In the genomic region with DNA sequence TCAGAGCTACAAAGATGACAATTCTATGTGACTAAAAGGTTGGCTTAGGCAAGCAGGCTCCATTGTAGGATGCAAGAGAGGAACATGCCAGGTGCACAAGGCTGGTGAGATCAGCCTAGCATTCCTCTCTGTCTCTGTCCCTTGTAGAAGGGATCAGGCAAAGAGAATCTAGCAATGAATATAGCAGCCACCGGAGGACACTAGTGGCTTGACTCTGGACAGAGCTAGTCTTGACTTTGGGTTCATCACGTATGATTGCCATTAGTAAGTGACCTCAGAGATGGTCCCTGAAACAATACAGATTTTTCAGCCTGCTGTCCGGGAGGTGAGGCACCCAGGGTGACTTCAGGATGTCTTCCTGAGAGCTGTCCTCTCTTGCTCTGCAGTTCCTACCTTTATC, we compare ENCODE assay signal across 31 mouse cellular contexts. TPM values are rescaled to one million over a fixed set of nuclear protein-coding genes. Genes with fewer than 3 reads are reported as not detected.
A peak's percentile ranks its signal among the peaks of the same experiment; 100 is the strongest.
DNase-seq lines count a peak whose midpoint lies in the region; ATAC-seq and TF ChIP-seq lines count a peak whose summit lies in the region.
"Had no signal": no experiment of that assay in that cellular context is flagged by ENCODE, and none has a peak within 500 bp of the region (broad histone marks: within the 10 kb centered on the region; RNA-seq: fewer than 3 reads in every experiment).

No protein-coding gene starts in this region.

- no peak overlapping the region for H3K4me3 ChIP-seq in forebrain, postnatal 0 days (ENCODE audit: low read depth, low read length)
- no peak overlapping the region for H3K4me3 ChIP-seq in forebrain, embryonic 11.5 days (ENCODE audit: low read depth, low read length)
- no peak overlapping the region for H3K4me3 ChIP-seq in kidney, postnatal 0 days (replicated peaks; ENCODE audit: low read depth, low read length)
- H3K4me3 ChIP-seq: embryonic facial prominence, embryonic 10.5 days; embryonic facial prominence, embryonic 15.5 days; forebrain, embryonic 13.5 days; heart, embryonic 10.5 days; limb, embryonic 13.5 days; liver, embryonic 13.5 days; midbrain, embryonic 12.5 days; neural tube, embryonic 15.5 days; stomach, embryonic 15.5 days had no signal

- H3K9me3 ChIP-seq in forebrain, postnatal 0 days (ENCODE audit: low read length), result no peaks in the 10 kb centered on the region
- no peaks in the 10 kb centered on the region for H3K9me3 ChIP-seq in forebrain, embryonic 11.5 days (ENCODE audit: control insufficient read depth, low read length)
- H3K9me3 ChIP-seq in kidney, postnatal 0 days (replicated peaks; ENCODE audit: low read length), result no peaks in the 10 kb centered on the region
- H3K9me3 ChIP-seq: embryonic facial prominence, embryonic 10.5 days; embryonic facial prominence, embryonic 15.5 days; forebrain, embryonic 13.5 days; heart, embryonic 10.5 days; limb, embryonic 13.5 days; liver, embryonic 13.5 days; midbrain, embryonic 12.5 days; neural tube, embryonic 15.5 days; stomach, embryonic 15.5 days had no signal

- H3K27me3 ChIP-seq in forebrain, postnatal 0 days (ENCODE audit: insufficient read depth, low read length), result no peaks in the 10 kb centered on the region
- no peaks in the 10 kb centered on the region for H3K27me3 ChIP-seq in forebrain, embryonic 11.5 days (ENCODE audit: control insufficient read depth, insufficient read depth, low read length)
- no peaks in the 10 kb centered on the region for H3K27me3 ChIP-seq in kidney, postnatal 0 days (ENCODE audit: insufficient read depth, low read length)
- H3K27me3 ChIP-seq: embryonic facial prominence, embryonic 15.5 days; forebrain, embryonic 13.5 days; limb, embryonic 13.5 days; midbrain, embryonic 12.5 days; neural tube, embryonic 15.5 days; stomach, embryonic 15.5 days had no signal

- no peak overlapping the region for H3K27ac ChIP-seq in forebrain, postnatal 0 days (ENCODE audit: low read depth, low read length)
- H3K27ac ChIP-seq in forebrain, embryonic 11.5 days (ENCODE audit: low read depth, low read length), result no peak overlapping the region
- no peak overlapping the region for H3K27ac ChIP-seq in kidney, postnatal 0 days
- H3K27ac ChIP-seq: embryonic facial prominence, embryonic 10.5 days; embryonic facial prominence, embryonic 15.5 days; forebrain, embryonic 13.5 days; heart, embryonic 10.5 days; hindbrain, embryonic 14.5 days; limb, embryonic 13.5 days; liver, embryonic 13.5 days; midbrain, embryonic 12.5 days; neural tube, embryonic 15.5 days; stomach, embryonic 15.5 days had no signal

- WGBS in forebrain, postnatal 0 days, result 90% methylated on average over 3 of the region's 3 CpGs
- 86% methylated on average over 3 of the region's 3 CpGs for WGBS in forebrain, embryonic 11.5 days
- WGBS in kidney, postnatal 0 days, result 84% methylated on average over 3 of the region's 3 CpGs

- ATAC-seq in forebrain, postnatal 0 days, result no peak
- no peak for ATAC-seq in forebrain, embryonic 11.5 days (replicated peaks; ENCODE audit: low FRiP score)
- ATAC-seq in kidney, postnatal 0 days (replicated peaks; ENCODE audit: low FRiP score, low read depth), result no peak
- ATAC-seq in monocyte, adult 5-6 weeks (replicated peaks; ENCODE audit: insufficient number of reproducible peaks, low FRiP score, low TSS enrichment, poor library complexity, severe bottlenecking), result no peak
- ATAC-seq: activated CD4-positive, CD25-positive, alpha-beta regulatory T cell, adult 4 months; CD4-positive, CD25-positive, alpha-beta regulatory T cell, adult 4 months; forebrain, embryonic 13.5 days had no signal

- no peak overlapping the region for H3K9ac ChIP-seq in forebrain, postnatal 0 days
- no peak overlapping the region for H3K9ac ChIP-seq in forebrain, embryonic 11.5 days (ENCODE audit: low read length)
- no peak overlapping the region for H3K9ac ChIP-seq in kidney, postnatal 0 days (ENCODE audit: low read depth, low read length)
- H3K9ac ChIP-seq: embryonic facial prominence, embryonic 15.5 days; forebrain, embryonic 13.5 days; hindbrain, embryonic 14.5 days; liver, embryonic 13.5 days; lung, embryonic 14.5 days; midbrain, embryonic 12.5 days; neural tube, embryonic 15.5 days; stomach, embryonic 15.5 days had no signal

- no peaks in the 10 kb centered on the region for H3K4me1 ChIP-seq in forebrain, postnatal 0 days (ENCODE audit: insufficient read depth)
- H3K4me1 ChIP-seq in forebrain, embryonic 11.5 days (replicated peaks; ENCODE audit: control insufficient read depth, insufficient read depth, low read length), result no peaks in the 10 kb centered on the region
- H3K4me1 ChIP-seq in kidney, postnatal 0 days (replicated peaks; ENCODE audit: insufficient read depth, low read length), result no peaks in the 10 kb centered on the region
- H3K4me1 ChIP-seq: embryonic facial prominence, embryonic 10.5 days; embryonic facial prominence, embryonic 15.5 days; forebrain, embryonic 13.5 days; heart, embryonic 10.5 days; limb, embryonic 13.5 days; liver, embryonic 13.5 days; midbrain, embryonic 12.5 days; neural tube, embryonic 15.5 days; stomach, embryonic 15.5 days had no signal

- H3K4me2 ChIP-seq in forebrain, postnatal 0 days (ENCODE audit: low read depth), result no peak overlapping the region
- H3K4me2 ChIP-seq in forebrain, embryonic 11.5 days (ENCODE audit: low read depth, low read length, severe bottlenecking), result no peak overlapping the region
- H3K4me2 ChIP-seq in kidney, postnatal 0 days (ENCODE audit: low read length), result no peak overlapping the region
- H3K4me2 ChIP-seq: embryonic facial prominence, embryonic 15.5 days; forebrain, embryonic 13.5 days; hindbrain, embryonic 14.5 days; limb, embryonic 13.5 days; liver, embryonic 13.5 days; lung, embryonic 14.5 days; midbrain, embryonic 12.5 days; neural tube, embryonic 15.5 days; stomach, embryonic 15.5 days had no signal

- H3K36me3 ChIP-seq in forebrain, postnatal 0 days (ENCODE audit: insufficient read depth), result peaks cover 83% of the 10 kb centered on the region
- H3K36me3 ChIP-seq in forebrain, embryonic 11.5 days (ENCODE audit: control insufficient read depth, insufficient read depth, low read length), result peaks cover 14% of the 10 kb centered on the region; the same call in 1 of the 2 replicates
- peaks cover 41% of the 10 kb centered on the region; the same call in 1 of the 2 replicates for H3K36me3 ChIP-seq in kidney, postnatal 0 days (ENCODE audit: insufficient read depth, low read length)
- H3K36me3 ChIP-seq: liver, embryonic 13.5 days had no signal

- no peak for DNase-seq in forebrain, postnatal 0 days
- DNase-seq in forebrain, embryonic 11.5 days (ENCODE audit: low spot score), result no peak
- no peak for DNase-seq in kidney, postnatal 0 days (ENCODE audit: low spot score)
- no peak for DNase-seq in kidney, postnatal 4 days
- DNase-seq in 416B (ENCODE audit: low read depth) (peak; percentile 55), adipocyte (ENCODE audit: low spot score) (peak; percentile 32)
- no peak for DNase-seq in urinary bladder, adult 2 months (ENCODE audit: low spot score)
- DNase-seq: cerebellum, adult 18-20 months; cerebellum, postnatal 14 days; gastrocnemius, postnatal 14 days; kidney, adult 9 months; liver, embryonic 13.5 days; lung, embryonic 14.5 days; right cerebral cortex, postnatal 25 days; thymus, postnatal 14 days had no signal

- TF ChIP-seq CTCF in forebrain, postnatal 0 days (IDR thresholded peaks at IDR 0.05; ENCODE audit: low read depth), result 0 out of 2 replicates have a peak, but pooled peaks have one; percentile 13
- TF ChIP-seq CTCF in kidney, postnatal 0 days (IDR thresholded peaks at IDR 0.05; ENCODE audit: low read depth), result peak; percentile 38; the same call in 1 of the 2 replicates

RNA-seq across cellular contexts. Expression of gene Tmem150b, which starts 12.5 kb away (rescaled TPM):
- total RNA-seq in forebrain, postnatal 0 days (2014; rRNA removed), result not detected in 2 replicates
- 0.18 TPM in 1 of 2 replicates, not detected in the other for polyA plus RNA-seq in forebrain, postnatal 0 days (2015; fragmentation: Nextera tagmentation; extraction: Ambion mirVana)
- polyA plus RNA-seq in forebrain, embryonic 11.5 days (2014; fragmentation: Nextera tagmentation; extraction: Ambion mirVana), result 0.13 and 0.19 TPM in 2 replicates
- polyA plus RNA-seq in kidney, postnatal 0 days (2015; fragmentation: Nextera tagmentation; extraction: Ambion mirVana), result 0.06 and 0.12 TPM in 2 replicates
- total RNA-seq in monocyte, adult 5-6 weeks (2017), result 5.6 to 6.8 TPM (median 6.4 TPM) in 3 replicates
- 0.99 and 1.1 TPM in 2 replicates for polyA plus RNA-seq in urinary bladder, adult 2 months (2012; rRNA removed)
- total RNA-seq: layer of hippocampus, postnatal 14 days; left cerebral cortex, postnatal 36 days had no signal
- polyA plus RNA-seq: activated CD4-positive, CD25-positive, alpha-beta regulatory T cell, adult 4 months; heart, embryonic 10.5 days; lung, embryonic 14.5 days had no signal

RNA-seq across cellular contexts. Expression of gene Brsk1, which starts 22.2 kb away (rescaled TPM):
- total RNA-seq in forebrain, postnatal 0 days (2014; rRNA removed), result 188 and 205 TPM in 2 replicates
- 4.6 and 6.2 TPM in 2 replicates for polyA plus RNA-seq in forebrain, postnatal 0 days (2015; fragmentation: Nextera tagmentation; extraction: Ambion mirVana)
- polyA plus RNA-seq in forebrain, embryonic 11.5 days (2014; fragmentation: Nextera tagmentation; extraction: Ambion mirVana), result 2.8 and 3.1 TPM in 2 replicates
- 0.71 and 0.78 TPM in 2 replicates for polyA plus RNA-seq in kidney, postnatal 0 days (2015; fragmentation: Nextera tagmentation; extraction: Ambion mirVana)
- total RNA-seq in monocyte, adult 5-6 weeks (2017), result not detected in 3 replicates
- 10.1 and 12.8 TPM in 2 replicates for polyA plus RNA-seq in urinary bladder, adult 2 months (2012; rRNA removed)
- total RNA-seq: granulocyte monocyte progenitor cell, adult 5-6 weeks; megakaryocyte, adult 5-6 weeks had no signal
- polyA plus RNA-seq: activated CD4-positive, CD25-positive, alpha-beta regulatory T cell, adult 4 months; CD4-positive, CD25-positive, alpha-beta regulatory T cell, adult 4 months had no signal

RNA-seq across cellular contexts. Expression of gene Kmt5c, which starts 27.3 kb away (rescaled TPM):
- 36.8 and 59.1 TPM in 2 replicates for total RNA-seq in forebrain, postnatal 0 days (2014; rRNA removed)
- 32.3 and 35.1 TPM in 2 replicates for polyA plus RNA-seq in forebrain, postnatal 0 days (2015; fragmentation: Nextera tagmentation; extraction: Ambion mirVana)
- 88.1 and 89.4 TPM in 2 replicates for polyA plus RNA-seq in forebrain, embryonic 11.5 days (2014; fragmentation: Nextera tagmentation; extraction: Ambion mirVana)
- polyA plus RNA-seq in kidney, postnatal 0 days (2015; fragmentation: Nextera tagmentation; extraction: Ambion mirVana), result 61.2 and 64.8 TPM in 2 replicates
- 25.1 to 60.4 TPM (median 38.0 TPM) in 3 replicates for total RNA-seq in monocyte, adult 5-6 weeks (2017)
- 69.0 and 73.6 TPM in 2 replicates for polyA plus RNA-seq in urinary bladder, adult 2 months (2012; rRNA removed)

RNA-seq across cellular contexts. Expression of gene Hspbp1, which starts 27.7 kb away (rescaled TPM):
- 188 and 219 TPM in 2 replicates for total RNA-seq in forebrain, postnatal 0 days (2014; rRNA removed)
- 206 and 214 TPM in 2 replicates for polyA plus RNA-seq in forebrain, postnatal 0 days (2015; fragmentation: Nextera tagmentation; extraction: Ambion mirVana)
- 115 TPM in 2 replicates for polyA plus RNA-seq in forebrain, embryonic 11.5 days (2014; fragmentation: Nextera tagmentation; extraction: Ambion mirVana)
- 99.7 and 99.9 TPM in 2 replicates for polyA plus RNA-seq in kidney, postnatal 0 days (2015; fragmentation: Nextera tagmentation; extraction: Ambion mirVana)
- 12.9 to 47.3 TPM (median 16.6 TPM) in 3 replicates for total RNA-seq in monocyte, adult 5-6 weeks (2017)
- polyA plus RNA-seq in urinary bladder, adult 2 months (2012; rRNA removed), result 33.0 and 33.5 TPM in 2 replicates

RNA-seq across cellular contexts. Expression of gene Cox6b2, which starts 40.3 kb away (rescaled TPM):
- 3.8 and 4.8 TPM in 2 replicates for total RNA-seq in forebrain, postnatal 0 days (2014; rRNA removed)
- polyA plus RNA-seq in forebrain, postnatal 0 days (2015; fragmentation: Nextera tagmentation; extraction: Ambion mirVana), result 19.8 and 23.3 TPM in 2 replicates
- 29.9 and 33.7 TPM in 2 replicates for polyA plus RNA-seq in forebrain, embryonic 11.5 days (2014; fragmentation: Nextera tagmentation; extraction: Ambion mirVana)
- 70.7 and 84.0 TPM in 2 replicates for polyA plus RNA-seq in kidney, postnatal 0 days (2015; fragmentation: Nextera tagmentation; extraction: Ambion mirVana)
- total RNA-seq in monocyte, adult 5-6 weeks (2017), result 4.7 TPM in 1 of 3 replicates, not detected in the others
- 40.5 and 61.3 TPM in 2 replicates for polyA plus RNA-seq in urinary bladder, adult 2 months (2012; rRNA removed)

Comparison
In these comparisons a context has a peak if more than half of its experiments do, and no peak if none do; other contexts are left out.
1. DNase-seq: peak in 416B (single experiment) and adipocyte (single experiment); none in forebrain, postnatal 0 days (single experiment), forebrain, embryonic 11.5 days (single experiment), kidney, postnatal 0 days (single experiment), kidney, postnatal 4 days (0 of 2) and urinary bladder, adult 2 months (single experiment).